Mouse (Mus musculus): ENCODE measurements around the gene B130006D01Rik.
A peak's percentile ranks its signal among the peaks of the same experiment; 100 is the strongest.

B130006D01Rik gene

DNA sequence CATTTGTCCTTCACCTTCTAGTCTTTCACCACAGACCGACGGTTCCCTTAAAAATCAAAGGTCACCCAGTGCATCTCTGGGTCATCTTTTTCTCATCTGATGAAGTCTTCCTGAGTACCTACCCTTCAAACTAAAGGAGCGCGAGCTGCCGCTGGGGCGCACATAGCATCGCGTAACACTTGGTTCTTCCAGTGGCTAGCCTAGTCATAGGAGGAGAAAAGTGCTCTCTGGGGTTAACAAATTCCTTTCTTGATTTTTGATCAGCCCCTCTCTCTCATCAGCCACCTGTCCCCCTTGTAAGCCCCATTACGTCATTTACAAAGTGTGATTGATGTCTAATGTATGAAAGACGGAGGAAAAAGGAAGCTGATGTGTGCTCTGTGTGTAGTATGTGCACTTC, 45.8 kb downstream of the B130006D01Rik start:
- DNase-seq (ENCODE audit: inconsistent age in 2 of 2, low spot score in 1 of 2), result no peak

DNA sequence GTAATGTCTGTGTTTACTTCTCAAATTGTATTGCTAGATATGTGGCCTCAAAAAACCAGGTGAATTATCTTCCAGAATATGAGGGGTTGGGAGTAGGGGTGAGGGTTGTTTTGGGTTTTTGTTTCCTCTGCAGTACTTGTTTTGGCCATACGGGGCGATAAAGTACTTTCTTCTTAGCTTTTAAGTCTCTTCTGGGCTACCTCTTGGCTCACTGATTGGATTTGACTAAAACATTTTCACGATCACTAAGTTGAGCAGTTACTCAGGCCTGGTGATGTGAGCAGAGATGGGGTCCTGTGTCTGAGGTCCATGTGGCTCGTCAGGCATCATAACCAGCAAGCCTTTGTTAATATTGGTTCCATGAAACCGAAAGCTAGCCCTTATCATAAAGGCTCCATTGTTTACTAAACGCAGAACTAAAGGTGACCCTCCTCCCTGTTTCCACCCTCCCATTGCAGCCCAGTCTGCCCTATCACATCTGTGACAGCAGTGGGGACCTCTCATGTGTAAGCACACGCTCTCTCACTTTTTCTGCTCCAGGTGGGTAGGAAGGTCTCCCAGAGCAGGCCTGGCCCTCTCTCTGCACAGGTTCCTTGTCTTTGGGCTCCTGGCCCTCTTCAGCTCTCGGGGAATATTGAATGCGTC, 47.5 kb downstream of the B130006D01Rik start:
- peak in 1 of 2 experiments; percentile 76 for DNase-seq (ENCODE audit: inconsistent age in 2 of 2, low spot score in 1 of 2)

DNA sequence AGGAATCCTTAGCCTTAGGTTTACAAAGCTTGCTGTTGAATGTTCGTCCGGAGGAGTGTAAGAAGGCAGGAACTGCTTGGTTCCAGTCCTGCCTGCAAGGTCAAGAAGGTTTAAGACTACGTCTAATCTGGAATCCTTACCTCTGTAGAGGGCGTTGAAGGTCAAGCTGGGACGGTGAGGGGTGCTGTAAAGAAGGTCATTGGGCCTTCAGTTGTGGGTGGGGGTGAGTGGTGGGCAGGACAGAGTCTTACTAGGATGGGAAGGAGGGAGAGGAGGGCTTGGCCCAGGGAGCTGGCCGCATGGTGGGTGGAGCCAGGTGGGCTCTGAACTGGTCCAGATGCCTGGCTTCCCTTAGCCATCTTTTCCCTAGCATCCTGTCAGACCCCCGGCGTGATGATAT, 48.3 kb downstream of the B130006D01Rik start:
- no peak for DNase-seq (ENCODE audit: inconsistent age in 2 of 2, low spot score in 1 of 2)

DNA sequence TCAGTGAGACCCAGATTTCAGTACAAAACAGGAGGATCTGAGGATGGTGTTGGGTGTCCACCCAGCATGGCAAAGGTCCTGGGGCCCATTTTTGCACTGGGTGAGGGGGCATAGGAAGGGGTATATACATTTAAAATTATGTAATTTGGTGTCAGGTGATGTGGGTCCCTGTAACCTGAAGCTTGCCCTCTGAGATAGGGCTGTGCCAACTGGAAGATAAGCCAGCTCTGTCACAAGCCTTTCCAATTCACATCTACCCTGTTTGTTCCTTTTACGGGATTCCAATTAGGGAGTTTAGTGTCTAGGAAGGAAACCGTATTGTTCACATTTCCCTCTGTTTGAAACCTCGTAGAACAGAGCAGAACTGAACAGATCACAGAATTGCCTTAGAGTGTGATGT, 49.9 kb downstream of the B130006D01Rik start:
- no peak for DNase-seq (ENCODE audit: inconsistent age in 2 of 2, low spot score in 1 of 2)

Data from adrenal gland, adult (tissue).